Mouse (Mus musculus): ENCODE measurements at regions not wholly inside any gene's neighbourhood (a gene's known extent, or its start where the extent isn't known, plus 50 kb on each side); places are given as distances from the start of the nearest gene placed in this dataset.

- ChIA-PET POLR2A (no interaction called here), CTCF (no interaction called here)
Measured at GRCm38 (mm10) chr3:91033921-91034320, 56.7 kb downstream of the 9130204L05Rik start.

DNA sequence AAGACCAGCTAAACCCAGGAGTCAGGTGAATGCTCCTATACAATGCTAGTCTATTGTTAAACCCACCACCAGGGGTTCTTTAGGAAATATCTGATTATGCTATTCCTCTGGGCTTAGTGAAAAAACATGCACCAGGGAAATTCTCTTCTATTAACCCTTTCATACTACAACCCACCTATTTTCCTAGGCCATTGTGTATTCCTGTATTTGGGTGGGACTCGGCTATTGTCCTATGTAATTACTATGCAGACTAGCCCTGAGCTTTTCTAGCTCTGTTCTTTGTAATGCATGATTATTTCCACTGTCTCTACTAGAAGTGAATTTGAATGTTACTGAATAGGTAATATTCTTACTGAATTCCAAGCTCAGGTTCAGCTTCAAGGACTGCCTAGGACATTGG lies 60.4 kb downstream of the 9130204L05Rik start:
- POLR2A ChIA-PET = interaction anchor here in 1 of 4 experiments (0.6 kb wide), 1 partner anchor 305 kb away, joined by 3 read pairs; no protein-coding TSS in a partner anchor
- CTCF ChIA-PET = interaction anchor here in 1 of 4 experiments (0.9 kb wide), 1 partner anchor 320 kb away, joined by 3 read pairs; no protein-coding TSS in a partner anchor
